Mouse (Mus musculus): ENCODE measurements around the gene Vtn.
A peak's percentile ranks its signal among the peaks of the same experiment; 100 is the strongest.

The Vtn gene

DNA sequence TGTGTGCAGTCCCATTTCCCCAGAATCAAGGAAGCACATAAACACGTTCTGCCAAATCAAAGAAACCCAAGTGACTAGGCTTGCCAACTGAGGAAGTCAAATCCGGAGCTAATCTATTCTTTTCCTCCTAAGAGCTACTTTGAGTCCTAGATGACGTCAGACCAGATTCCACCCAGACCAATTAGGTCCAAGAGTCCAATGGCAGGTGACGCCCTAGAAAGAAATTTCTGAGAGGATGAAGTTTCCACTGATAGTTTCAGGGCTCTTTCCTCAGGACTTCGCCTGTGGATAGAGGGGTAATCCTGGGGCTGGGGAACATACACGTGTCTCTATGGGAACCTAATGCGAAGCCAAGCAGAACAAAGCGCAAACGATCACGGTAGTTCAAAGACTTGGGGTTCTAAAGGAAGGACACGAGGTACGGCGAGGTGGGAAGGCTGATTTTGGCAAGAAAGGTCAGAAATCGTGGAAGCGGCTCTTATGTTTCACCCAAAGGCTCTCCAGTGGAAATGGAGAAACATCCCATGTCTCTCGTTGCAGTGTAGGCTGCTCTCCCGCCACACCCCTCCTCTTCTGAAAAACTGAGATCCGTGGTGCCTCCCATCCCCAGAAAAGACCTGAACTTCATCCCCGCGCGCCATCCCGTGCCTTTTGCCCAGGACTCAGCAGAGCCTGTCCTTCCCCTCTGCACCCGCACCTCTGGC lies 36.6 kb downstream of the Vtn start:
- peak; percentile 72 for DNase-seq

DNA sequence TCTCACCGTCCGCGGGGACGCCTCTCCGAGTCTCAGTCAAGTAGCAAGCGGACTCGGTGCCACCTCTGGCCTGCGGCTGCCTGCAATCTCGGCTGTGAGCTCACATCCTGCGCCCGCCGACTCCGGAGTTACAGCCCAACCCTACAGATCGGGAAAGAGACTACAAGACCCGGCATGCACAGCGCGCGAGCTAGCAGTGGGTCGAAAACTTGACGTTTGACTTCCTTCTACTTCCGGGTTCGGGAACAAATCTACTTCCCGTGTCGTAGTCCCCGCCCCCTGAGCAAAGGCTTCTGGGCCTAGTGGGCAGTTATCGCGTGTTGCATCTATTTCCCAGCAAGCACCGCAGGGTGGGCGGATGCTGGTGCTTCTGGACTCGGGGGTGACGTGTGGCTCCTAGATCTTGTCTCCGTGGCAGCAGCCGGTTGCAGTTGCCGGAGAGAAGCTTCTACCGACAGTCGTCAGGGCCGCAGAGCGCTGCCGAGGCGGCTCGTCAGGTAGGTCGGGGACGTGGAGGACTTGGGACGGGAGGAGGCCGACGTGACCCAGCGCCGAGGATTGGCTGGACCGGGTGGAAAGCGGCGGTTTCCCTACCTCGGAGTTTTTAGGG lies 37.3 kb downstream of the Vtn start, which contains the start of the genes Tnfaip1 and Ift20:
TSS of gene Tnfaip1 (minus strand) at position 253 of the 610 bp plus-strand sequence.
TSS of gene Ift20 (plus strand) at position 282 of the 610 bp plus-strand sequence.
- DNase-seq, result peak; percentile 99

DNA sequence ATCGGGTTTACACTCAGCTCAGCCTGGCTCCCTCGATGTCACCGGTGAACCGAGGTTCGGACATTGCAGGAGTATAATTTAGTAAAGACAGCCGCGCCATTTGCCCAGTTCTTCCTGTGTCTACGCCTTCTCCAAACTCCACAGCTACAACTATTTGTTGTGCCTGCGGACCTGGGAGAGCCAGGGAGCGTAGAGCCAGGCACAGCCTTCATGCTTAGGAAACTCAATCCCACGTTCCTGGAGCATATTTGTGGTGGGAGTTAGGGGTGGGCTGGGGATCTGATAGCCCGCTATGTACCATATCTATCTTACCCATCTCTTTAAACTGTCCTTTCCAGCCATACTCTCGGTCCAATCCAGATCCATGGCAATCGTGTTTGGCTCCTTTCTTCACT lies 37.8 kb downstream of the Vtn start:
- DNase-seq, result no peak

DNA sequence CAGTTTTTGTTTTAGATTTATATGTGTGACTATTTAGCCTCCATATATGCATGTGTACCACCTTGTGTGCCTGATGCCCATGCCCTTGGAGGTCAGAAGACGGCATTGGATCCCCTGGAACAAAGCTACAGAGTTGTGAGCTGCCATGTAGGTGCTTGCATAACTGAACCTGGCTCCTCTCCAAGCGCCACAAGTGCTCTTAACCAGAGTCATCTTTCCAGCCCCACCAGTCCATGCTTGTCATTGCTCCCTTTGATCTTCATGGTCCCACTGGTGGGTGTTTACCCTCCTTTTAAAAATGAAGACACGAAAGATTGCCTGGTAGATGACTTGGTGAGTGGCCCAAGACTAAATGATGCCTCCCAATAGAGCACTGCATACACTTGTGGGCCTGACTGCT lies 41.5 kb downstream of the Vtn start:
- no peak for DNase-seq

DNA sequence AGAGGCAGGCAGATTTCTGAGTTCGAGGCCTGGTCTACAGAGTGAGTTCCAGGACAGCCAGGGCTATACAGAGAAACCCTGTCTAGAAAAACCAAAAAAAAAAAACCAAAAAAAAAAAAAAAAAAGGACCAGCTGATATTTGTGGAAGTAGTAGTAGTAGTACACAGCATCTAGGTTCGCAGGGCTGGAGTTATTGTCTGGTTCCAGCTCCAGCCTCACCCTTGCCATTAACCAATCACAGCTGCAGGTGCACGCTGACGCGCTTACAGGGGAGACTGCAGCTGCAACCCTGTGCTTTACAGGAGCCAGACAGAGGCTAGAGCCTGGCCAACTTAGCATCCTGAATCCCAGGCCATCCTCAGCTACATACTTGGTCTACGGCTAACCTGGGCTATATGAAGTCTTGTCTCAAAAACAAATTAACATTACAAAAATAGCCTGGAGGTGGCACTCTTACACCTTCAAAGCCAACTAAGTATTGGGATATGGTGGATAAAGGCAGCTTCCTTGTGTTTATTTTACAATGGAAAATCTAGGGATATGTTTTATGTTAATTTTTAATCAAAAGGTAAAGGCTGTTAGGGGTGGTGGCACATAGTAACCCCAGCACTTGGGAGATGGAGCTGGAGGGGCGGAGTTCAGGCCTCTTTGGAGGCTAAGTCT lies 45.7 kb downstream of the Vtn start:
- no peak for DNase-seq

DNA sequence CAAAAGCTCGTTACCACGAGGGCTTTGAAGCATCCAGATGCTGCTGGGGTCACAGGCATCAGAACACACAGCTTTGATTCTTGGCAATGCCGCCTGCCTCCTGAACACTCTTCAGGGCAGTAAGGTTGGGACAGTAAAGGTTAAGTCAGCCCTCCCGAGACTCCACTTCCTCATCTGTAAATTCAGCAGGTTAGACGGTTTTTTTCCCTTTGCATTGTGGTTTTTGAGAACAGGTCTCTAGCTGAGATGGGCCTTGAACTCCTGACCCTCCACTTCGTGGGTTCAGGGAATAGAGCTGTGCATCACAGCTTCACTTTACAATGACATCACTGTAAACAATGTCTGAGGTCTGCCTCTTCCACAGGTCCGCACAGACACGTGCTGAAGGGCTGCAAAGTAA lies 46.3 kb downstream of the Vtn start:
- no peak for DNase-seq

DNA sequence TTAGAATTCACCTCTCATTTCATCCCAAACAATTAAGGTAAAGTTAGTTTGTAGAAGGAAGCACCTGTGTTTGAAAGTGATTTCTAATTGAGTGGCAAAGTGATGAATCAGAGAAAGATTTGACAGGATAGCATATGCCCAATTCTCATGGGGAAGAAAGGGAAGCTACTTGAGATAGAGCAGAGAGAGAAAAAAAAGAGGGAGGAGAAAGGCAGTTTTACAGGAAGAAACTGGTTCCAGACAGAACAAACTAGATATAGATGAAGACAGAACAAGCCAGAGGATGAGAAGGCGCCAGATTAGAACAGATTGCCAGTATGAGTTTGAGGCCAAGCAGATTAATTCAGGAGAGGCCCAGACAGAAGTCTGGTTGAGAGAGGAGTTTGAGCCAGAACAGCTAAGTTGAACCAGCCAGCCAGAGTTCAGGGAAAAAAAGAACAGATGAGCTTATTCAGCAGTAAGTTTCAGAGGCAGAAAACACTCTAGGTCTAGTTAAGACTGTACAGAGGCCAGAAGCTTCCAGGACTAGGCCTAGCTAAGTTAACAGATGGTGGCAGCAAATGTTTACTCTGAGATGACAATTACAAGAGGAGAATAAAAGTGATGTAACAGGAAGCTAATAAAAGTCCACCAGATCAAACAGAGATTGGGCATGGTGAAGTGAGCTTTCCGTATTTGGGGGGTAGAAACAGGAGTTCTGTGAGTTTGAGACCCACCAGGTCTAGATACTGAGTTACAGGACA lies 49.0 kb downstream of the Vtn start:
- DNase-seq, result no peak

DNA sequence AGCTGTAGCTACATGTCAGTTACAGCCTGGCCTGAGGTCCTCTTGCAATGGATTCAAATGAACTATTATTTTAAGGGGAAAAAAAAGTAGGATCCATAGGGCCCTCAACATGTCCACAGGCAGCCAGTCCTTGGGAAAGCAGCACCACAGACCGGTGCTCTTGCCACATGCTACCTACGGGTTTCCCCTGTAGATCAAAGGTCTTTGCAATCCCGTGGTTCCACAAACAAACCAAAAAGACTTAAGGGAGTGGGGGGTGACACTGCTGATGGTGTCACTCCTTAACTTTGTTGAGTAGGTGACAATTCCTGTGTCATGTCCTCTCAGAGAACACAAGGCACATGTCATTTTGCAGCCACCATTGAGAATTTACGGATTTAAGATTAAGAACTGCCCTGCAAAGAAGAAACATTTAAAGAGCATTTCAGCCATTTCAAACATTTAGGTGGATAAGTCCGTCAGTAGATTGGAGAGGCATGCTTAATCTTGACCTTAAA lies 50.6 kb downstream of the Vtn start:
- no peak for DNase-seq

DNA sequence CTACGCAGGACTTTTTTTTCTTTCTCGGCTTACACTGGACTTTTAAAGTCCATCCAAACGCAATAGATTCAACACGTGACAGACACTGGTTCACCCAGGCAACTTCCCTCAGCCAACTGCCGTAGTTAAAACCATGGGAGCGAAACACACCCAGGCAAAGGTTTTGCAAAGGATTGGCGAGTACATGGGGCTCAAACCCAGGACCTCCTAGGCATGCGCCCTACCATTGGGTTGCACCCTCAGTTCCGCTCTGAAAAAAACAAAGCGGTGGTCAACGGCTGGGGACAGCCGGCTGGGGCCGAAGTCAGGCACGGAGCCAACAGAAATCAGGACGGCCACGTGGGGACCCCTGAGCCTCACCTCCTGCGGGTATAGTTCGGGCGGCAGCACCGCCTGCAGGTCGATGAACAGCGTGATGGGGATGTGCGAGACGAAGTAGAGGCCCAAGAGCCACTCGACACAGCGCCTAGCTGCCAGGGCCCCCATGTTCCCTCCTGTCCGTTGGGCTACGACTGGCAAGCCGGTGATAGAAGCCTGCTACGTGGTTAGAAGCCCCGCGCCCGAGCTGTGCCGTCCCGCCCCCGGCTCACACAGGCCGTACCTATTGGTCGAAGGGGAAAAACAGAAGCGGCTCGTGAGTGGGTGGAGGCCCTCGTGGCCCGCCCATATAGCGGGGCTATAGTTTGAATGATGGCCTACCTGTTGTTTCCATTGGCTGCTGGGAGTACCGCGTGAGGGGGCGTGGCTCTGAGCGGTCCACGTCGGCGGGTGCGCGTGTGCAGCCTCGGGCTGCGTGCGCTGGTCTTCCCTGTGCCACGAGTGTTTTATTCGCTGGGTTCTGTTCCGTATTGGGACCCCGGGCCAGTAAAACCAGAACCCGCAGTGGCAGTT lies 51.5 kb downstream of the Vtn start, which contains the start of gene Tmem97:
TSS of gene Tmem97 (minus strand) at position 610 of the 891 bp plus-strand sequence.
- peak; percentile 98 for DNase-seq

DNA sequence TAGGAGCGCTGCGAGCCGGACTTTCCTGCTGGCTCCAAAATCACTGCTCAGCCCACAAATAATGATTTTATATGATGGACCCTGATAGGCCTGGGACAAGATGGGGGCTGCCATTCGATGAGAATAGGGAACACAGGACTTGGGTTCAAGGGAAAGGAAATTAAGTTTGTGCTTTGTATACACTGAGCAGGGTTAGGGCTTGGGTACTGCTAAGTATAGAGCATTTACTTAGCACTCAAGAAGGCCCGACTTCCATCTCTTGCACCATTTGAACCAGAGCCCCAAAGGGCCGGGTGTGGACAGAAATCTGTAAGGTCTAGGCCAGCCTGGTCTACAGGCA lies 52.1 kb downstream of the Vtn start:
- DNase-seq, result no peak
